Mouse (Mus musculus) spleen, postnatal 14 days (tissue): ENCODE results near the gene Poldip3.
A peak's percentile ranks its signal among the peaks of the same experiment; 100 is the strongest.
"Not testable (repeated sequence)": the region's sequence is repeated elsewhere in the genome, so short reads cannot be mapped to it uniquely, and the experiment has no call there.

Experiments
- DNase-seq, 2 experiments: peaks; one replicate each; pipeline ENCODE4 v3.0.0; 2021 to 2022; ENCODE audit warnings: low spot score in 2 of 2

Poldip3 gene

GRCm38 (mm10) chr15:83129530-83130231 lies 19.5 kb downstream of the Poldip3 start:
- DNase-seq = no peak

DNA sequence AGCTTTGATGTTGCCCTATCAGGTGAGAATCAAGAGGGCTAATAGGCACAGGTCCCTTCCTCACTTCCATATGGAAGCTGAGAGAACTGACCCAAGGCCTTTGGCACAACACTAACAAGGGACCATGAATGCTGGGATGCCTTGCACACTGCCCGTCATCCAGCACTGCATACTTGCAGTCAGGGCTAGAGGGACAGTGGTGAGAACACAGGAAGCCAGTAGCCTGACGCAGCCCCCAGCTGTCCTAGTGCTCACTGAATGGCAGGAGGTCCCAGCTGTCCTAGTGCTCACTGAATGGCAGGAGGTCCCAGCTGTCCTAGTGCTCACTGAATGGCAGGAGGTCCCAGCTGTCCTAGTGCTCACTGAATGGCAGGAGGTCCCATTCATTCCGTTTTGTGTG lies 22.1 kb downstream of the Poldip3 start:
- not testable (repeated sequence) for DNase-seq

DNA sequence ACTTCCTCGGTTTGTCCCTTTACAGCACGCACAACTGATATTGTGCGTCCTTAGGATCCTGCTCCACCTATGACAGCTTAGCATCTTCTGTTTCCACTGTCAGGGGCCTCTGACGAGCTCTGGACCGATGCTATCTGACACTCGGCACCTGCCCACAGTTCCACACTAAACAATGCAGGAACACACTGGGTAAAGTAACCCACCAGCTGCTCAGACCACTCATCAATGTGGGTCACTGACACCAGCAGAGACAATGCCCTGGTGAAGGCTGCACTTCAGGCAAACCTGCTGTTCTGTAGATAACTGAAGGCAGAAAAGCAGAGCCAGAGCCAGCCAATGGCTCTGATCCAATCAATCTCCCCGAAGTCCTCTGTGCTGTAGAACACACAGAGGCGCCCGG lies 22.6 kb downstream of the Poldip3 start:
- DNase-seq = no peak

- no peak for DNase-seq
Observed at GRCm38 (mm10) chr15:83124625-83125024, 24.6 kb downstream of the Poldip3 start.

DNA sequence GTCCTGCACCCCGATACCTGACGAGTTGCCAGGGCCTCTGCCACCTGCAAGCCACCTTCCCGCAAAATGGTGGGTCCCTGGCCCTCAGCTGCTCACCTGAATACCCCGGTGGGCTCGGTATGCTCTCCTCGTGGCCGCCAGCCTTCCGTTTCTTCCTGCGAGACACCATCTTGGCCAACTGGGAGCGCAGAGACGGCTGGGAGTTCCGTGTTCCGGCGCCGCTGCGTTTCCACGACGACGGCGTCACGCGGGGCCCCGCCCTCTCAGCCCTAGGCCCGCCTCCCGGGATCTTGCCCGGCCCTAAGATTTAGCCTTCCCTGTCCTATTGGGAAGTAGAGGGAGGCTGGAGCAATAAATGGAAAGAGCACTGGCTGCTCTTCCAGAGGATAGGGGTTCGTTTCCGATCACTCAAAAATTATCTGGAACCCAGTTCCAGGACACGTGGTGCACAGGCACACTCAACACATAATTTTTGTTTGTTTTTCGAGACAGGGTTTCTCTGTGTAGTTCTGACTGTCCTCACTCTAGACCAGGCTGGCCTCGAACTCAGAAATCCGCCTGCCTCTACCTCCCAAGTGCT lies 26.5 kb downstream of the Poldip3 start, which contains the start of gene Rrp7a:
Gene Rrp7a, minus strand, starts transcription at position 236 of the 580 bp plus-strand sequence.
- peak; percentile 72 to 84 for DNase-seq

- DNase-seq = no peak
Observed at GRCm38 (mm10) chr15:83121709-83122565, 27.2 kb downstream of the Poldip3 start.

DNA sequence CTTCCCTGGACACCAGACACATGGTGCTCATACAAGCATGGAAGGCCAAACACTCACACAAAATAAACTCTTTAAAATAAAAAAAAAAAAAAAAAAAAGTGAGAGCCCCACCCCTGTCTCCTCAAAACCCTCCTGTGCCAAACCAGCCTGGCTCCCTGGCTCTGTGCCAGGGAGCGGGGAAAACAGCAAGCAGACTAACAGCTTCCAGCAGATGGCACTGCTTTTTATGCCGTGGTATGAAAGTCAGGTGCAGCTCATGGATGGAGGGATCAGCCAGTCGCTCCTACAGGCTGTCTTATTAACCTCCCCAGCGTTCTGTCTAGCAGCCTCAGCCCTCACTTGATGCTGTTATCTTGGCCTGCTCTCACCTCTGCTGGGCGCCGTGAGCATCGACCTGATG lies 30.8 kb downstream of the Poldip3 start:
- DNase-seq = no peak

GRCm38 (mm10) chr15:83115071-83115470 lies 34.1 kb downstream of the Poldip3 start:
- DNase-seq = no peak

DNA sequence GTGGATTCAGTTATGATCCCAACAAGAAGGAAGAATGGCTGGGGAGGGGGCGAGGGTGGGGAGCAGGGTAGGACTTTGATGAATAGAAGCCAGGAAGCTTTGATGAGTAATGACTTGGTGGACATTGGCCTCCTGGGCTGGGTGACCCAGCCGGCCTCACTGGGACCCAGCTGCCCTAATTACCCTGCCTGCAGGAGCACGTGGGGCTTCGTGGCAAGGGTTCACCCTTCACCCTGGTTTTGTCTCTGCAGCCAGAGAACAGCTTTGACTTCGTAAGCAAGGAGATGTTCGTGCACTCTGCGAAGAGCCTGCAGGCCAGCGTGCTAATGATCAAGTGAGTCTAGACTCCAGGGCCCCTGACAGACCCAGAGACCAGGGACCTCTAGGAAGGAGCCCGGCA lies 35.1 kb downstream of the Poldip3 start:
- DNase-seq = no peak

- DNase-seq = peak in 1 of 2 experiments; percentile 54
Observed at GRCm38 (mm10) chr15:83112898-83113297, 36.3 kb downstream of the Poldip3 start.

DNA sequence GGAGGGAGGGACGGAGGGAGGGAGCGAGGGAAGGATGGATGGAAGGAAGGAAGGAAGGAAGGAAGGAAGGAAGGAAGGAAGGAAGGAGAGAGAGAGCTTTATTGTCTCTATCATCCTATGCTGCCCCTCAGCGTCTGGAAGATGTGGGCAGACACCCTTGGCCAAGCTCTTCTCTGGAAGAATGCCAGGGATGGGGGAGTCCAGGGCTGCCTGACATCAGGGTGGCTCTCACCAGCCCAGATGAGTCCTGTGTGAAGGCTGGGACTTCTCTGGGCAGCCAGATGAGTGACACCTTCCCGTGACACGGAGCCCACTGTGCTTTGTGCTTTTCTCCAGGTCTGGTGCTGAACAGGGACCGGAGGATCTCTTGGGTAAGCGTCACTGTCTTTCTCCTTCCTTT lies 37.3 kb downstream of the Poldip3 start:
- no peak for DNase-seq

DNA sequence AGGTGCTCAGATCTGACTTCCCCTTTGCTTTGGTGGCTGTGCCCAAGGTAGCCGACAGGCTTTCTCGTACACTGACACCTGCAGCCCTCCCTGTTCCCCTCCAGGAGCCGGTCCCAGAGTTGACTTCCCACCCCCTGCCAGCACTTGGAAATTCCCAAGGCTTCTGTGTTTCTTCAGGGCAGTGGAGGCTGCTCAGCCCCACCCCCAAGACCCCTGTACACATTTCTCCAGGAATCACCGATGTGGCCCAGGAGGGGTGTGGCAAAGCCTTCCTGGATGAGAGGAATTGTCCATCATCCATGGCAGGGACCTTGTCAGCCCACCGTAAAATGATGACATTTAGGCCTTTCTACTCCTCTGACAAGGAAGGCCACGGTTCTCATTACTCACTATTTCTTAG lies 37.9 kb downstream of the Poldip3 start:
- DNase-seq = no peak

- DNase-seq = no peak
Observed at GRCm38 (mm10) chr15:83107814-83108213, 41.4 kb downstream of the Poldip3 start.

GRCm38 (mm10) chr15:83106426-83106825 lies 42.8 kb downstream of the Poldip3 start:
- DNase-seq = no peak

DNA sequence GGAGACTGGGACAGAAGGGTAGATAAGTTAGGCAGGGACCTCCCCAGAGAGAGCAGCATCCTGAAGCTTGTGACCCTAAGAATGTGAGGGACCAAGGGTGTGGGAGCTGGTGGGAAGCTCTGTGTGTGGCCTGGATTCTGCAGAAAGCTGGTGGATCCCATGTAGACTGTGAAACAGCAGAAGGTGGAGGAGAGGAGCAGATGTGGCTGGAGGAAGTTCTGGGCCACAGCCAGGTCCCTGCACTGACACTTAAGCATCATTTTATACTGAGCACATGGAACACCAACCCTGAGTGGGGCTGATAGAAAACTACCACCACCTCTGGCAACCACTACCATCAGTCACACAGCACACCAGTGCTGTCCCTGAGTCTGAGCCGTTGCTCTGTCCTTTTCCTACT lies 46.1 kb downstream of the Poldip3 start:
- no peak for DNase-seq

GRCm38 (mm10) chr15:83100332-83100662 lies 48.9 kb downstream of the Poldip3 start:
- no peak for DNase-seq

DNA sequence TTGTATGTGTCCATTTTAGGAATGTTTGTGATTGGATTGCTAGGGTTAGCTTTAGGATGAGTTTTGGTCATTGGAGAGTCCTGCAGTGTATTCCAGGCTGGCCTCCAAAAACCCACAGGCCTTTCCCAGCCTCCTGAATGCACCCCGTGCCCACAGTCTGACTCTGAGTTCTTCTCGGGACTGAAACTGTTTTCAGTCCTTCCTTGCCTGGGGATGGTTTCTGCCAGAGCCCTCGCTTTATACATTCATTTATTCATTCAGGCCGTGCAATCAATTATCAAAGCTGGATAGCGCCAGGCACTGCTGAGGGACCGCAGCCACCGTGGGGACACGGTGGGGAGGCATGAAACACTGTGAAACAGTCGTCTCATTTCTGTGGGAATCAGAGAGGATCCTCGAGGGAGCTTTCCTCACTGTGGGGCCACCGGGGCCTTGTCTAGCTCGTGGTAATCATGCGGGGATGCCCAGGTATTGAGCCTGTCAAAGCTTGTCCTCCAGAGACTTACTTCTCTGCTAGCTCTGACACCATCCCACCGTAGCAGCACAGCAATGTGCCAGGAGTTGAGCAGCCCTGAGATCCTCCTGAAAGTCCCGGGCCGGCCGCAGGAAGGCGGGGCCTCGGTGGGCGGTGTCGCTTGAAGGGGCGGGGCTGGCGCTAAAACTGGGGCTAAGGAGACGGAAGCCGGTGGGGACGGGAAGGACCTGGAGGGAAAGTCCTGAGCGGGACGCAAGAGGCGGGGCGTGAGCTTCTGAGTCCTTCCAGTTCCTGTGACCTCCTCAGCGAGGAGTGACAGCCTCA lies 49.5 kb downstream of the Poldip3 start:
- peak; percentile 89 for DNase-seq

DNA sequence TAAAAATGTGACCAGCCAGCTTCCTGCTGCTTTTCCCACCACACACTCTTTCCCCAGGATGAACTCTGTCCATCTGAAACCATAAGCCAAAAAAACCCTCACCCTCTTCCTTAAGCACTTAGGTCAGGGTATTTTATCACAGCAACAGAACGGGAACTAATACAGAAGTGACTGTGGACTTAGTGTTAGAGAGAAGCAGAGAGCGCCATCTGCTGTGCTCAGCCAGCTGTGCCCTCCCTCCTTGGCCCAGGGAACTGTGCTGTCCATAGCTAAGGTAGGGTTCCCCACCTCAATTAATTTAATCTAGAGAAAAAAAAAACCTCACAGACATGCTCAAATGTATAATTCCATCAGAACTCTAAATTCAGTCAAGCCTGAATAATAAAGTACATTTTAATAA lies 53.2 kb downstream of the Poldip3 start:
- DNase-seq = no peak

GRCm38 (mm10) chr15:83093687-83094086 lies 55.5 kb downstream of the Poldip3 start:
- DNase-seq = no peak

DNA sequence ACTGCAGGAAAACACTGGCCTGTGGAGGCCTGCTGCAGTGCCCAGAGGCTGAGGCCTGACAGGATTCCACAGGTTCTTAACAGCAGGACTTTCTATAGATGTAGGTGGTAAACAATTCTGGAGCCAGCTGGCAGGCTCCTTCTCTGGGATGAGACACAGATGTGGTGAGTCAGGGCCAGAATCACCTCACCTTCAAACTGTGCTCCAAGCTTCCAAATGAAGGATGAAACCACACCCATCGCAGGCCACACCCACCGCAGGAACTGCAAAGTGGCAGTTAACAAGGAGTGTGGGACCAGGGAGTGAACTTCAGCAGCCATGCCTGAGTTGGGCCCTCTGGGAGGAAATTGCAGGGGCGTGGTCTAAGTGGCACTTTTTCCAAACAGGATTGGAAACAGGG lies 58.3 kb downstream of the Poldip3 start:
- no peak for DNase-seq

GRCm38 (mm10) chr15:83089429-83089605 lies 59.9 kb downstream of the Poldip3 start, which contains the start of gene Serhl:
Gene Serhl, plus strand, starts transcription at chr15:83089506.
- no peak for DNase-seq
